Mouse (Mus musculus): ENCODE results near the gene Snta1.
"Not testable (repeated sequence)": the region's sequence is repeated elsewhere in the genome, so short reads cannot be mapped to it uniquely, and the experiment has no call there.

The Snta1 gene

GRCm38 (mm10) chr2:154373961-154374632, 33.8 kb downstream of the Snta1 start:
- CTCF ChIA-PET, result interaction anchor here (0.5 kb wide), 1 partner anchor 1377 kb away, joined by 3 read pairs; no protein-coding TSS in a partner anchor

- CTCF ChIA-PET, result interaction anchor here (0.6 to 0.8 kb wide), 5 partner anchors 24 to 690 kb away, joined by 3 to 9 read pairs (median 4); no protein-coding TSS in a partner anchor
Measured at GRCm38 (mm10) chr2:154372842-154373500, 34.9 kb downstream of the Snta1 start, which contains the start of gene Cdk5rap1. TSS of gene Cdk5rap1 (minus strand) at chr2:154373010.

GRCm38 (mm10) chr2:154372151-154372829, 35.6 kb downstream of the Snta1 start:
- CTCF ChIA-PET, result interaction anchor here (0.6 to 0.8 kb wide), 3 partner anchors 100 to 690 kb away, joined by 3 to 9 read pairs (median 6); no protein-coding TSS in a partner anchor

- CTCF ChIA-PET, result no interaction called here
Measured at GRCm38 (mm10) chr2:154367510-154367909, 40.4 kb downstream of the Snta1 start.

- CTCF ChIA-PET, result not testable (repeated sequence)
Measured at GRCm38 (mm10) chr2:154354000-154354425, 53.9 kb downstream of the Snta1 start.

GRCm38 (mm10) chr2:154348152-154348551, 59.7 kb downstream of the Snta1 start:
- CTCF ChIA-PET, result interaction anchor here (0.6 kb wide), 1 partner anchor 218 kb away, joined by 3 read pairs; no protein-coding TSS in a partner anchor

GRCm38 (mm10) chr2:154339356-154339755, 68.5 kb downstream of the Snta1 start:
- CTCF ChIA-PET, result no interaction called here

- CTCF ChIA-PET, result no interaction called here
Measured at GRCm38 (mm10) chr2:154338161-154338560, 69.7 kb downstream of the Snta1 start.

- CTCF ChIA-PET, result no interaction called here
Measured at GRCm38 (mm10) chr2:154335572-154335971, 72.3 kb downstream of the Snta1 start.

- CTCF ChIA-PET, result no interaction called here
Measured at GRCm38 (mm10) chr2:154326852-154327251, 81.0 kb downstream of the Snta1 start.

Measured in spleen, embryonic (tissue).